Mouse (Mus musculus): ENCODE results near the gene Vstm2l.

Vstm2l gene

GRCm38 (mm10) chr2:157935444-157936171 lies 21.2 kb downstream of the Vstm2l start:
- no peak for DNase-seq

DNA sequence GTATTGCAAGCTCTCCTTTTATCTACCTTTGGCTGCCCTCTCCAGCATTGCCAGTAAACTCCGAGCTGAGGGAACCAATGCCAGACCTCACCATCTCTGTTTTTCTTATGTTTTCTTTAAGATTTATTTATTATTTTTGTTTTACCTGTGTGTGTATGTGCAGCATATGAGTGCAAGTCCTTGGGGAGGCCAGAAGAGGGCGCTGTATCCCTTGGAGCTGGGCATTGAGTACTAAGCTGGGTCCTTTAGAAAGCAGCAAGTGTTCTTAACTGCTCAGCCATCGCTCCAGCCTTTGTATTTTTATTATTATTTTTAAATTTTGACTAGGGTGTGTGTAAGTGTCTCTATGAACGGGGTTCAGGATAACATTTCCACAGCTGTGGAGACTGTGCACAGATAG lies 22.2 kb downstream of the Vstm2l start:
- no peak for DNase-seq

DNA sequence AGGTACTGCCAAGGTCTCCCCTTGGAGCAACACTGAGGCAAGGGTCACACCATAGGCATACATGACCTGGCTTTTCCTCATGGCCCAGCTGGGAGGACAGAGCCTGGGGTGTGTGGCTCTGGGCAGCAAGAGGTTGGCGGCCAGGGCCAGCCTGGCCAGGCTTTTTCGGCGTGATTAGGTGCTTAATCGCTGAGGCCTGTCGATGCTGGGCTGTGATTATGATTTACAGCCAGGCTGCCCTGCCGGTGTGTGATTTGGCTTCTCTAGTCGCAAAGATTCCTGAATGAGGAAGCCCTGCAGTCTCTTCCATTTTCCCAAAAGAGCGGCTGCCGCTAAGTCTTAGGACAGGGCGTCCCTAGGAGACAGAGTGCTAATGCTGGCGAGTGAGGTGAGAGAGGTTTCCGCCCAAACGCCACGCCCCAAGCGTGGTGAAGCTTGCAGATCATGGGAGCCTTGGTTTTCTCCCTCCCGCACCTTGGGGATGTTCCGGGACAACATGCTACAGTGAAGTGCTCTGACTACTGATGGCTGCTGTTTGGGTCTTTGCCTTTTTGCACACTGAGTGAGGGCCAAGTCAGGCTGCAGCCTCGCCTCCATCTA lies 26.2 kb downstream of the Vstm2l start:
- no peak for DNase-seq

- DNase-seq: peak; percentile 83
These were observed 29.2 kb downstream of the Vstm2l start for GRCm38 (mm10) chr2:157943514-157944155.

GRCm38 (mm10) chr2:157944156-157944893 lies 29.9 kb downstream of the Vstm2l start:
- peak; percentile 57 for DNase-seq

DNA sequence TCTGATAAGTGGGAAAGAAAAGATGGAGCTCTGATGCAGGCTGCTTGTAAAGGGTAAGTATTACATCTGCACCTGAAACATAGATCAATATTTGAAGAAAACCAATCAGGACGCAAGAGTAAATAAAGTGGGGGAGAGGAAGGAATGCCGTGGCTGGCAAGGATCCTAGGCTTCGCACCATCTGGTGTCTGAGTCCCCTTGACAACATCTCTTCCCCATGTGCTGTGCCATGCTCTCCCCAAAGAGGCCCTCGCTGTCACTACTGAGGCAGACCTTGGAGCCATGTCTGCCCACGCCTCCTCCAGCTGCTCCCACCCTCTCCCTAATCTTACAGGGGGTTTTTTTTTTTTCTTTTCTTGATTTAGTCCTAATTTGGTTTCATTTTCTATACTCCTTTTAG lies 39.5 kb downstream of the Vstm2l start:
- no peak for DNase-seq

DNA sequence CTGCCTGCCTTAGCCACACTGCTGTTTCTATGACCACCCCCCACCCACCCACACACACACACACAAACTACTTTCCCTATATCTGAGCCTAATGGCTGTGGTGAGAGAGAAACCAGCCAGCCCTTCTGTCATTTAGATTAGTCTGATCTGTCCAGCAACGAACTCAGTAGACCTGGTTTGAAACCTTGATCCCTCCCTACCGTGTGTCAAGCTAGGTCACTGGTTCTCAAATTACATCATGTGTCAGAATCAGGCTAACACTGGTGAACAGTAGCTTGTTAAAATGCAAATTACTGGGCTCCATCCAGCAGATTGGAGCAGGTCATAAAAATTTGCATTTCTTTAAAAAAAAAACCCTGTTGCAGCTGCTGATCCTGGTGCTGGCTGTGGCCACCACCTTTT lies 43.3 kb downstream of the Vstm2l start:
- DNase-seq: peak; percentile 33

GRCm38 (mm10) chr2:157967856-157968255 lies 53.4 kb downstream of the Vstm2l start:
- DNase-seq: no peak

GRCm38 (mm10) chr2:157970124-157970523 lies 55.7 kb downstream of the Vstm2l start:
- no peak for DNase-seq

DNA sequence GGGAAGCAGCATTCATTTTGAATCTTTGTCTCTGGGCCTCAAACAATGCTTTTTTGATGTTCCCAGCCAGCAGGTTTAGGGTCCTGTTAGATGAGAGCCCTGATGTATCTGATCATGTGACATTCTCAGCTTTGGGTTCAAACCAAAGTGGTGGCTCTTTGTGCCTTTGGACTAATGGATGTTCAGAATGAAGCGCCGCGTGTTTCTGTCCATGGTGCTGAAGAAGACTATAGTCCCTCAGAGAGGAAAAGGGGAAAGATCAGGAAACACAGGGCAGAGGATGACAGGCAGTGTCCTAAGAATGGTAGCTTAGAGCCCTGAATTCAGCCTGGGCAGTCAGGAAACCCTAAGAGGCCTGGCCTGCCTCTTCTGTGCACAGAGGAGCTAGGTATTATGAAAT lies 56.2 kb downstream of the Vstm2l start:
- peak; percentile 82 for DNase-seq

- peak; percentile 45 for DNase-seq
These were observed 60.4 kb downstream of the Vstm2l start for GRCm38 (mm10) chr2:157974604-157975501.

DNA sequence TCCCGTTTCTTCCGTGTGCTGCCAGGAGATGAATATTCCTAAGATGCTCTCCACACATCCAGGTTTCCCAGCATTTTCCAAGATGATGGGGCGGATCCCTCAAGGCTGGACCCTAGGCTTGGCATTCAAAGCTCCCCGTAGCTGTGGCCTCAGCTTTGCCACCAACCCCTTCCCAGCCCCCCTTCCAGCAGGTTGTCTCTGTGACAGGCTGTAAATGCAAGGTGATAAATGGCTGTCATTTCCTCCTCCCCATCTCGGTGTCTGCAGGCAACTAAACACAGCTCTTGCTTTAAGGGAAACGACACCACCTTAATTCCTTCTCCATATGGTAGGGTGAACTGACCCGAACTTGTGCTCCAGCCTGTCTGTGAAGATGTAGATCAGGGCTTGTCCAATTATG lies 61.1 kb downstream of the Vstm2l start:
- DNase-seq: no peak

DNA sequence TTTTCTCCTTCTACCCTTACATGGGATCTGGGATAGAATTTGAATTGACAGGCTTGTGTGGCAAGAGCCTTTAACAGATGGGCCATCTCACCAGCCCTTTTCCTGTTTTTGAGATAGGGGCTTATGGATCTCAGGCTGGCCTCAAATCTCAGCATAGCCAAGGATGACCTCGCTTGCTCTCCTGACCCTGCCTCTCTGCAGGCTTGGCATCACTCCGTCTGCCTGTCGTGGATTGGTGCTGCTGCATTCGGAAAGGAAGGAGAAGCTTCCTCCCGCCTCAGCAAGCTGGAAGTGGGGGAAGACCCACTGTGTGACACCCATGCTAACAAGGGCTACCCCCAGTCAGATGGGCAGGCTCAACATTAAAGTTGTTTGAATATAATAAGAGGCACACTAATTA lies 64.8 kb downstream of the Vstm2l start:
- DNase-seq: no peak

DNA sequence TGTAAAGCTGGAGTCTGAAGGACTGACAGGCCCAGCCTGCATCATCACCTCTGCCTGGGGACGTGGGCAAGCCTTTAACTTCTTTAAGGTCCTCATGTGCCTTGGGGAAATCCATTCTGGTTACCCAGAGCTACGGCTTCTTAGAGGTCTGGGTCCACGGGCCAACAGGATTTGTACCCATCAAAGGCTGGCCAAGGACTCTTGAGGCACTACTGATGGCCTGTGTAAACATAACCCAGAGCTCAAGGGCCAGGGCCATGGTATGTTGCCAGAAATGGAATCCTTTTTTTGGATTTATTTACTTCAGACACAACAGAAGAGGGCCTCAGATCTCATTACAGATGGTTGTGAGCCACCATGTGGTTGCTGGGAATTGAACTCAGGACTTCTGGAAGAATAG lies 68.3 kb downstream of the Vstm2l start:
- no peak for DNase-seq

- DNase-seq: no peak
These were observed 68.8 kb downstream of the Vstm2l start for GRCm38 (mm10) chr2:157983276-157983675.

DNA sequence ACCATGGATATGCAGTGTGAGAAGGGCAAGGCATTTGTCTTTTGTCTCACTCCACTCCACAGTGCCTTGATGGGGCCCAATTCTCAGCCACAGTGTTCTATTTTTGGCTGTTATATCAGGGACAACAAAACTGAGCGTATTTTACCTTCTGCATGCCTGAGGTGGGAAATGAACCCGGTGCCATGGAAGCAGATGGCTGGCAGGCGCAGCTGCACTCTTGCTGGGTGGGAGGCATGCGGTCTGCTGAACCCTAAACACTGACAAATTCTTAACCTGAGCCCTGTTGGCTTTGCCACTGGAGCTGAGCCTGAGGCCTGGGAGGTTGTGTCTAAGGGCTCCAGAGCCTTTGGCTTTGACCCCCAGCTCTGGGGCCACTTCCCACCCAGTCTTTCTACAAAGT lies 71.2 kb downstream of the Vstm2l start:
- no peak for DNase-seq

DNA sequence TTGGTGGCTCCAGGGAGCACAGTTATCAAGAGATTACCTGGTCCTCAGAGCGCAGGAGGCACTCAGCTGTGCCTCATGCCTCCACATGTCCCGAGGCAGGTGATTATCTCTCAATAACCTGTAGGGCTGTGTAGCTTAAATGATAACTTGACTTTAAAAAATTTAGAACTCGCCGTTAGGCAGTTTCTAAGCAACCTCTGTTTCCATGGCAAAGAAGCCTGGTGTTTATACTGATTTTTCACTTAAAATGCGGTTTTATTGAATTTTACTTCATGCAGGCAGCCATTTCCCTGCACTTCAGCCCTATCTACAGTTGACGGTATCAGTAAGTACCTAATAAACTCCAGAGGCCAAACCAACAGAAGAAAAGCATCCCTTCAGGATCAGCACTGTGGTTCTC lies 71.8 kb downstream of the Vstm2l start:
- no peak for DNase-seq

GRCm38 (mm10) chr2:157988416-157989190 lies 74.2 kb downstream of the Vstm2l start:
- DNase-seq: no peak

DNA sequence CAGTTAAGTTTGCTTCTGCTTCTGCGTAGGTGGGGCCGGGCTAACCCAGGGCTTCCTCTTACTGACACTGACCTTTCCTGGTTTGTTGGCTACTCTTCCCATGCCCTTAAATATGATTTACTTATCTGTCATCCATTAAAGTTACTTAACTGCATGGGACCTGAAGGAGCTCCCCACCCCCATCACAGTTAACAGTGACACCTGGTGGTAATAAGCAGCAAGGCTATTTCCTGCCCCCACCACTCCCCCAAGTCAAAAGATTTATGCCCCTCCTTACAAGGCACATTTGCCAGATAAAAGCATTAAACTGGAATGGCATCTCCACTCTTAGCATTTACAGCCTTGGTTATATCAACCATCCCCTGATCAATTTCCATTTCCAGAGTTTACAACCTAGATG lies 75.5 kb downstream of the Vstm2l start:
- no peak for DNase-seq

GRCm38 (mm10) chr2:157991026-157991425 lies 76.6 kb downstream of the Vstm2l start:
- DNase-seq: no peak

GRCm38 (mm10) chr2:157992501-157992900 lies 78.0 kb downstream of the Vstm2l start:
- no peak for DNase-seq

Data from retina, postnatal 1 day (tissue).